Mouse (Mus musculus) erythroblast, adult 5-6 weeks (primary cell): Measurements from ENCODE around the gene Edn3. TPM values are rescaled to one million over a fixed set of nuclear protein-coding genes. Genes with fewer than 3 reads are reported as not detected.

ENCODE experiments used
- ATAC-seq: replicated peaks from 2 replicates; pipeline ENCODE4 v1.8.0; 2016; ENCODE audit warnings: moderate number of reproducible peaks, mild to moderate bottlenecking, moderate TSS enrichment, inconsistent platforms; ENCODE audit not compliant: poor library complexity, low FRiP score, severe bottlenecking
- total RNA-seq, 2 experiments: library from RNA; stranded (forward) in 1 of 2; stranded (reverse) in 1 of 2; fragments of 150-400 nt in 1 of 2; fragments of 200-764, 138-1000 nt in 1 of 2; gene quantifications; 2 replicates each; pipeline versions ENCODE4 v1.2.3 to v1.2.4; 2015 to 2017; ENCODE audit warnings: low replicate concordance in 2 of 2

Edn3 gene
- not detected in 2 replicates for total RNA-seq (2015; ENCODE audit: low replicate concordance)
- total RNA-seq (2017; ENCODE audit: low replicate concordance), result 0.42 TPM in 1 of 2 replicates, not detected in the other

GRCm38 (mm10) chr2:174760479-174761121 is at the start of gene Edn3:
Gene Edn3, plus strand, starts transcription at chr2:174760619.
- no peak for ATAC-seq

DNA sequence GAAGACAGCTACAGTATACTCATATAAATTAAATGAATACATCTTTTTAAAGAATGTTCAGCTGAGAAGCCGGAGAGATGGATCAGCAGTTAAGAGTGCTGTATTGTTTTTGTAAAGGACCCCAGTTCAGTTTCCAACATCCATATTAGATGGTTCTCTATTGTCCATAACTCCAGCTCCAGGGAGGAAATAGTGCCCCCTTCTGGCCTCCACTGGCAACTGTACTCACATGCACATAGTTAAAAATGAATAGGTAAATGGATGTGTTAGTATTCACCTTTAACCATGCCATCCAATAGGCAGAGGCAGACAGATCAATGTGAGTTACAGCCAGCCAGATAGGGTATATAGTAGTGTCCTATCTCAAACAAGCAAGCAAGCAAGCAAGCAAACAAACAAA is 48.4 kb upstream of the Edn3 start:
- ATAC-seq, result no peak

DNA sequence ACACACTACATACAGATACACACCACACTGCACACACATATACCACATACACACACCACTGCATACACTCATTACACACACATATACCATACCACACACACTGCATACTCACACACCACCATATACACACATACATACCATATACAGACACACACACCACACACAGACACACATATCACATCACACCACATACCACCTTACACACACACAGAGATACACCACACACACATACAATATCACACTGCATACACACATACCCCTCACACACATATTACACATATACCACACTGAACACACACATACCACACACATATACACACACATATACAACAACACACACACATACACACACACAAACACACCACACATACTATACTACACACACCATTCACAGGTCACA is 44.5 kb upstream of the Edn3 start:
- ATAC-seq, result no peak; the same call in 1 of the 2 replicates

DNA sequence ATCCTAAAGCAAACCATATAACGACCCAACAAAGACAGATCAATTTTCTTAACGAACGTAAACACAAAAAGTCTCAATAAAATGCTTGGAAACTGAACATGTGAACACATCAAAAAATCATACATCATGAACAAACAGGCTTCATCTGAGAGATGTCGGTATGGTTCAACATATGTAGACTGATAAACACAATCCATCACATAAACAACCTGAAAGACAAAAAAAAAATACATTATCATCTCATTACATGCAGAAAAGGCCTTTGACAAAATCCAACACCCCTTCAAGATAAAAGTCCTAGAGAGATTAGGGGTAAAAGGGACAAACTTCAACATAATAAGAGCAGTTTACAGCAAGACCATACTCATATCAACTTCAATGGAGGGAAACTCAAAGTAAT is 42.6 kb upstream of the Edn3 start:
- no peak for ATAC-seq

- ATAC-seq, result no peak
These were observed 33.1 kb upstream of the Edn3 start for GRCm38 (mm10) chr2:174727114-174727823.

DNA sequence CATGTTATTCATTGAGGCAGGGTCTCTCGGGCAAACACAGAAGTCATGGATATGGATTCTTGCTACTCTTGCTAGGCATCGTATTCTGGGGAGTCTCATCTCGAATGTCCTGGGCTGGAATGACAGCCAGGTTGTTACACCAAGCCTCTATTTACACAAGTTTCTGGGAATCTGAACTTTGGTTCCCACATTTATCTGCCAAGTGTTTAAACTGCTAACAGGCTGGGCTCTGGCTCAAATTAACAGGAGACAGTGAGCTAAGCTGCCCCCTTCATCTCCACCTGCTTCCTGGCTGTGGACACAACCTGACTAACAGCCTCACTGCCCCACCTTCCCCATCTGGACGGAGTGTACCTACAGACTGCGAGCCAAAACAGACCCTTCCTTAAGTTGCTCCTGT is 28.5 kb upstream of the Edn3 start:
- ATAC-seq, result no peak

DNA sequence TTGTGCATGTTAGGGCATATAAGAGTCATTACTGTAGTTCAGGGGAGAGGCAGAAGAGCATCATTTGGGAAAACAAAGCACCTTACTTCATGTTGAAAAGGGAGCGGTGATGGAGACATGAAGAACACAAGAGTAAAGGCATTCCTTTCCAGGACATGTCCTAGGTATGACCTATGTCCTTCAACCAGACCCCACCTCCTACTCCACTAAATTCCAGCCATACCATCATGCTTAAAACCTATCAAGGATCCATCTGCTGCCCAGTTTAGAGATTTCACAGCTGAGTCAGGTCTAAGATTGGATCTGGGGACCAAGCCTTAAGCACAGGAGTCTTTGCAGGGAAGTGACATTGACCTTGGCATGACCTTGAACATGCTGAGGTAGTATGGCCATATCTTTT is 25.1 kb upstream of the Edn3 start:
- no peak for ATAC-seq

DNA sequence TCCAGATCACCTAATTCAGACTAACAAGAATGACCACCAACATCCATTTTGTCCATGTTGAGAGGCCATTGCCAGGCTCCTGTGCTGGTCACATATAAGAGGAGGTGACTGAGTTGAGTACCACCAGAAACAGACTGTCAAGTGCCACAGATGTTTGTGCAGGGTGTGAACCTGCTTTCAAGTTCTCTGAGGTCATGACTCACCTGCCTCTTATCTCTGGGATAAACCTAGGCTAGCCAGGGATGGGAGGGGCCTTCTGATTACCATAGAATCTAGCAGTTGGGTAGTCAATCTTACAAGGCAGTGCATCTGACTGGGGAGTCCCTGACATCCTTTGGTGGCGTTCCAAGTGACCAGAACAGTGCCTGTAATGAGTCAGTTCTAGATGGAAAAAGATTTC is 13.2 kb upstream of the Edn3 start:
- no peak for ATAC-seq

DNA sequence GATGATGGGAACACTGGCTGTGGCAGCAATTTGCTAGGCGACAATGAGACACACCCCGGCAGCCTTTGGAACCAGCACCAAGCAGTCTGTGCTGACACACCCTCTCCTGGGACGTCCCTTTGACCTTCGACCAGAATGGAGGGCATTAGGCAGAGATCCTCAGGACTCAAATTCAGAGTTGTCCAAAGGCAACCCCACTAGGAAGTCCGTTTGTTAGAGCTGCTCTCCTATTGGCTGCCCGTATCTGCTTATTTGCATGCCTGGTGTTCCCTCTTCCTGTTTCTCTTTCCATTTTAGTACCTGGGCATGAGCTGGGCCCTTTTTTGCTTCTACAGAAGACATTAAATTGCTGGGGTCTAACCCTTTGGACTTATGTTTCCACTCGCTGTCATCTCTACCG is 12.0 kb upstream of the Edn3 start:
- no peak for ATAC-seq

- ATAC-seq, result no peak
These were observed 7.2 kb upstream of the Edn3 start for GRCm38 (mm10) chr2:174753197-174753596.

DNA sequence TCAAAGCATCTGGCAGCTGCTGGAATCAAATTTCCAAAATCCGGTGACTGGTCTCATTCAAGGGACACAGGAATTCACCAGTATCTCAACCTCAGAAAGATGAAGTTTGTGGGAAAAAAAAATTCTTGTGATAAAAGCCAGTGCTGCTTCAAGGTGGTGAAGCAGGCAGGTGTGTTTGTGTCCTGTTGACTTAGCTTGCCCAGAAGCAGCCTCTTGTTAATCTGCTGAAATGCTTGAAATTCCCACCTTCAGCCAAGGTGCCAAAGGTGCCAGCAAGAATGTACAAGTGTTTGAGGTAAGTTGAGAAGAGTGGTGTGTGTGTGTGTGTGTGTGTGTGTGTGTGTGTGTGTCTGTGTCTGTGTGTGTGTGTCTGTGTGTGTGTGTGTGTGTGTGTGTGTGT is 6.2 kb upstream of the Edn3 start:
- ATAC-seq, result no peak

DNA sequence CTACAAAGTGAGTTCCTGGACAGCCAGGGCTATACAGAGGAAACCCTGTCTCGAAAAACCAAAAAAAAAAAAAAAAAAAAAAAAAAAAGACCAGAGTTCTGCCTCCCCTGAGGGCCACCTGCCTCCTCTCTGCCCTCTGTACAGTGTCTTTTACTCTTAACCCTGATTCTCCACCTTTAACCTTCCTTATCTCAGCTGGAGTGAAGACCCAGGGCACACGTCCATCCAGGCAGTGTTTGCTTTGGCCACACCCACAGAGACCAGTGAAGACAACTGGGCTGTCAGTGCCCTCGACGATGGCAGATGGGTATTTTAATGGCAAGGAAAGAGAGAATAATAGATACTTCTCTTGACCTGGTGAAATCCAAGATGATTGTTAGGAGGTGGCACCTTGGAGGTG is 1.2 kb upstream of the Edn3 start:
- ATAC-seq, result no peak

- no peak for ATAC-seq
These were observed 1.2 kb downstream of the Edn3 start for GRCm38 (mm10) chr2:174761452-174762101.

- no peak for ATAC-seq
These were observed 1.9 kb downstream of the Edn3 start for GRCm38 (mm10) chr2:174762310-174762709.

DNA sequence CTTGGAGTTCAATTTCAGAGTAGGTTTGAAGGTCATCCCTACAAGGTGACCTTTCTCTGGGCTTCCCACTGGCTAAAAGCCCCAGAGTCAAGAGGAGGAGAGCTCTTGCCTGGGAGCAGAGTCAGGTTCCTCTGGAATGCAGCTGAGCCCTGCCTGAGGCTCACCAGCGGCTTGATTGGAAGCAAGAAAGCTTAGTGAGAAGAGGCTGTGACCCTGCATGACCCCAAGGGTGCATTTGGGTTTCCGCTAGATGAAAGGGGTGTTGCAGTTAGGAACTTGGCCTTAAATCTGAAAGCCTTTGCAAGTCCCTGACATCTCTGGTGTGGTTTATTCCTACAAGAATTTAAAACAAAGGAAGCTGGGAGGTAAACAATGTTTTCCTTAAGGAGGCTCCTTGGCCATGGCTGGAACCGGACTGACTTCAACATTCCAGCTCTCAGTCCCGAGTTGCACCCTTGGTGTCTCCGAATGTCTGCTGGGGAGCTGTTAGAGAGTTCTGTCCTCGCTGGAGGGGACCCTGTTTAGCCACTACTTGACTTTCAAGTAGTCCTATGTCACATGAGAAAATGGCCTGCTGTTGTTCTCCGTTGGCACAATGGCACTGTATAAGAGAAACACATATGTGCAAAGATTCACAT is 8.6 kb downstream of the Edn3 start:
- no peak for ATAC-seq

GRCm38 (mm10) chr2:174774177-174775111 is 14.0 kb downstream of the Edn3 start:
- ATAC-seq, result no peak

DNA sequence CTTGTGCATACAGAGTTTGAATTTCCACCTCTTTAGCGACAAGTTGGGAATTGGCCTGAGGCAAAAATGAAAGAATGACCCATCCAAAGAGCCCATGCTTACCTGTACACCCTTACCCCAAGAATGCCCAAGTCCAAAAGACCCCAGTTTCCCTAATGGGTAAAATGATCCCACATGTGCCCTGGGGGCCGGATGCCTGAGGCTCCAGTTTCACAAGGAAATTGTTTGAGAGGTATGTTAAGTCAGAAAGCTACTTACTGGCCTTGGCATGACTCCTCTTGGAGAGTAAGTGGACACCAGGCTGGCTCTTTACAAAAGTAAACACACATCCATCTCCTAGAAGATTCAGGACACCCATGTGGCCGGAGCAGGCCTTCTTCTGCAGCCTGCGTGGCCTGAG is 21.6 kb downstream of the Edn3 start:
- no peak for ATAC-seq

DNA sequence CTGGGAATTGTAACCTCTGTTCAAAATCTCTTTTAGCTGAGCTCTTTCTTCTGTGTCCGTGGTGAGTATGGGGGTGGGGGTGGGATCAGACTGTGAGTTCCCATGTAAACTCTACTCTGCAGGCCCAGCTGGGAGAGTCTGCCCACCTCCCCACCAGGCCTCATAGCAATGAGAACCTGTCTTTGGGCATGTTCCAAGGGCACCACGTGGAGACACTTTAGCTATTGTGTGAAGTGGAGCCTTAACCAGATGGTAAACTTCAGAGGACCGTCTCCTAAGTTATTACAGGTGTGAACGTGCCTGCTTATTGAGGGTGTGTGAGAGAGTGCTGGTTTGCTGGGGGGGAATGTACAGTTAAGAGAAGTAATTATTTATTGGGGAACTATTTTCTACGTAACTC is 22.5 kb downstream of the Edn3 start:
- ATAC-seq, result no peak

GRCm38 (mm10) chr2:174788830-174789229 is 28.4 kb downstream of the Edn3 start:
- no peak for ATAC-seq
